ENCODE assay signal across 8 mouse cellular contexts in genomic region chr11:58978706-58979030, GRCm38 (mm10). TPM values are rescaled to one million over a fixed set of nuclear protein-coding genes. Genes with fewer than 3 reads are reported as not detected.
A peak's percentile ranks its signal among the peaks of the same experiment; 100 is the strongest.
DNase-seq lines count a peak whose midpoint lies in the region; ATAC-seq and TF ChIP-seq lines count a peak whose summit lies in the region.

No protein-coding gene starts in this region.

- no peak for ATAC-seq in forebrain, postnatal 0 days
- peak; percentile 3; the same call in 1 of the 2 replicates for ATAC-seq in liver, embryonic 16.5 days (ENCODE audit: low read depth)

- H3K4me2 ChIP-seq in forebrain, postnatal 0 days (ENCODE audit: low read depth) = peak overlapping the region; percentile 99
- H3K4me2 ChIP-seq in liver, embryonic 16.5 days (ENCODE audit: low read depth, low read length) = peak overlapping the region; percentile 92

- no peak for TF ChIP-seq CTCF in gastrocnemius, adult 2 months (IDR thresholded peaks at IDR 0.05)
- no peak for TF ChIP-seq CTCF in ES-Bruce4 (IDR thresholded peaks at IDR 0.05; ENCODE audit: low read depth, low read length)
- no peak for TF ChIP-seq CTCF in forebrain, postnatal 0 days (IDR thresholded peaks at IDR 0.05; ENCODE audit: low read depth)

- H3K27me3 ChIP-seq in ES-Bruce4 (ENCODE audit: control insufficient read depth, insufficient read depth, low read length, poor library complexity, severe bottlenecking) = no peaks in the 10 kb centered on the region
- no peaks in the 10 kb centered on the region for H3K27me3 ChIP-seq in forebrain, postnatal 0 days (ENCODE audit: insufficient read depth, low read length)
- H3K27me3 ChIP-seq in liver, embryonic 16.5 days (ENCODE audit: control insufficient read depth, insufficient read depth, low read depth, low read length) = no peaks in the 10 kb centered on the region

- TF ChIP-seq POLR2A in ES-Bruce4 (IDR thresholded peaks at IDR 0.05; ENCODE audit: insufficient read depth, low read length) = no peak

- WGBS in forebrain, postnatal 0 days = 1% methylated on average over 5 of the region's 5 CpGs
- WGBS in liver, embryonic 16.5 days (ENCODE audit: insufficient replicate concordance) = 0% methylated on average over 5 of the region's 5 CpGs

- TF ChIP-seq EP300 in ES-Bruce4 (IDR thresholded peaks at IDR 0.05; ENCODE audit: insufficient read depth, low read depth, low read length) = no peak

- H3K27ac ChIP-seq in gastrocnemius, adult 2 months = peak overlapping the region; percentile 94
- H3K27ac ChIP-seq in ES-Bruce4 (ENCODE audit: insufficient read depth, low read length) = no peak overlapping the region
- H3K27ac ChIP-seq in forebrain, postnatal 0 days (ENCODE audit: low read depth, low read length) = 0 out of 2 replicates have a peak overlapping the region, but pooled peaks have one; percentile 47
- peak overlapping the region; percentile 84 for H3K27ac ChIP-seq in liver, embryonic 16.5 days (ENCODE audit: low read length)

- DNase-seq in gastrocnemius, adult 2 months = no peak
- DNase-seq in gastrocnemius, postnatal 4 days (ENCODE audit: low spot score in 2 of 2) = no peak
- DNase-seq in forebrain, postnatal 0 days = no peak
- DNase-seq in frontal cortex, postnatal 10 days (ENCODE audit: low spot score in 2 of 2) = no peak
- DNase-seq in c-Kit-positive CD71-positive TER-119-positive erythroid progenitor cells, embryonic 14.5 days (ENCODE audit: low spot score) = no peak
- no peak for DNase-seq in retina, postnatal 1 day

- intact Hi-C loops in gastrocnemius, adult 2 months (cut with DNase I) = loop anchor here (10.0 kb wide), 1 partner anchor 216 kb away; the partner anchor contains the start of gene Guk1

- peak overlapping the region; percentile 85 for H3K4me3 ChIP-seq in gastrocnemius, adult 2 months
- H3K4me3 ChIP-seq in ES-Bruce4 (ENCODE audit: low read depth, low read length) = peak overlapping the region; percentile 86
- H3K4me3 ChIP-seq in forebrain, postnatal 0 days (ENCODE audit: low read depth, low read length) = peak overlapping the region; percentile 59
- H3K4me3 ChIP-seq in liver, embryonic 16.5 days (ENCODE audit: low read depth, low read length) = peak overlapping the region; percentile 97

- H3K9ac ChIP-seq in ES-Bruce4 (ENCODE audit: low read depth, poor library complexity, severe bottlenecking) = peak overlapping the region; percentile 84
- peak overlapping the region; percentile 85 for H3K9ac ChIP-seq in forebrain, postnatal 0 days
- peak overlapping the region; percentile 92 for H3K9ac ChIP-seq in liver, embryonic 16.5 days (ENCODE audit: low read depth, low read length)

- peaks cover 9% of the 10 kb centered on the region for H3K36me3 ChIP-seq in ES-Bruce4 (ENCODE audit: control insufficient read depth, insufficient read depth, low read length, poor library complexity, severe bottlenecking)
- H3K36me3 ChIP-seq in forebrain, postnatal 0 days (ENCODE audit: insufficient read depth) = peaks cover 9% of the 10 kb centered on the region; the same call in 1 of the 2 replicates
- peaks cover 6% of the 10 kb centered on the region for H3K36me3 ChIP-seq in liver, embryonic 16.5 days (ENCODE audit: control insufficient read depth, insufficient read depth)

- H3K4me1 ChIP-seq in ES-Bruce4 (ENCODE audit: control insufficient read depth, insufficient read depth, low read length) = no peaks in the 10 kb centered on the region
- peaks cover 19% of the 10 kb centered on the region for H3K4me1 ChIP-seq in forebrain, postnatal 0 days (ENCODE audit: insufficient read depth)
- peaks cover 33% of the 10 kb centered on the region for H3K4me1 ChIP-seq in liver, embryonic 16.5 days (ENCODE audit: control insufficient read depth, low read depth, low read length)

- H3K9me3 ChIP-seq in ES-Bruce4 (replicated peaks; ENCODE audit: control insufficient read depth, insufficient read depth, low read length, poor library complexity, severe bottlenecking) = no peaks in the 10 kb centered on the region
- no peaks in the 10 kb centered on the region for H3K9me3 ChIP-seq in forebrain, postnatal 0 days (ENCODE audit: low read length)
- H3K9me3 ChIP-seq in liver, embryonic 16.5 days (replicated peaks; ENCODE audit: control insufficient read depth, low read length) = no peaks in the 10 kb centered on the region

RNA-seq across cellular contexts. Expression of gene Trim11, which starts 0.8 kb away (rescaled TPM):
- 1 to 10 TPM; 7.2 to 7.9 TPM for total RNA-seq in gastrocnemius, adult 2 months (2021)
- total RNA-seq in gastrocnemius, postnatal 4 days (2021) = 10 to 100 TPM; 16.7 to 19.6 TPM
- 22.5 and 25.6 TPM in 2 replicates for polyA plus RNA-seq in ES-Bruce4 (2011; ENCODE audit: insufficient read depth, insufficient read length, low read depth, missing spikeins)
- 29.2 and 31.9 TPM in 2 replicates for total RNA-seq in forebrain, postnatal 0 days (2014; rRNA removed)
- 13.5 and 16.0 TPM in 2 replicates for polyA plus RNA-seq in forebrain, postnatal 0 days (2015; fragmentation: Nextera tagmentation; extraction: Ambion mirVana)
- 8.2 and 8.7 TPM in 2 replicates for polyA plus RNA-seq in liver, embryonic 16.5 days (2015; fragmentation: Nextera tagmentation; extraction: Ambion mirVana)

RNA-seq across cellular contexts. Expression of gene Hist3h2a, which starts 24.2 kb away (rescaled TPM):
- total RNA-seq in gastrocnemius, adult 2 months (2021) = 10 to 100 TPM; 10.5 to 11.3 TPM
- 10 to 100 TPM; 37.1 to 42.7 TPM for total RNA-seq in gastrocnemius, postnatal 4 days (2021)
- polyA plus RNA-seq in ES-Bruce4 (2011; ENCODE audit: insufficient read depth, insufficient read length, low read depth, missing spikeins) = 2.9 and 3.7 TPM in 2 replicates
- total RNA-seq in forebrain, postnatal 0 days (2014; rRNA removed) = 181 and 199 TPM in 2 replicates
- 58.0 and 58.7 TPM in 2 replicates for polyA plus RNA-seq in forebrain, postnatal 0 days (2015; fragmentation: Nextera tagmentation; extraction: Ambion mirVana)
- polyA plus RNA-seq in liver, embryonic 16.5 days (2015; fragmentation: Nextera tagmentation; extraction: Ambion mirVana) = 21.2 and 24.4 TPM in 2 replicates

RNA-seq across cellular contexts. Expression of gene Trim17, which starts 24.2 kb away (rescaled TPM):
- under 1 TPM; 0.08 to 0.33 TPM for total RNA-seq in gastrocnemius, adult 2 months (2021)
- total RNA-seq in gastrocnemius, postnatal 4 days (2021) = under 1 TPM; 0.23 to 0.29 TPM
- polyA plus RNA-seq in ES-Bruce4 (2011; ENCODE audit: insufficient read depth, insufficient read length, low read depth, missing spikeins) = not detected in 2 replicates
- 3.4 and 4.0 TPM in 2 replicates for total RNA-seq in forebrain, postnatal 0 days (2014; rRNA removed)
- polyA plus RNA-seq in forebrain, postnatal 0 days (2015; fragmentation: Nextera tagmentation; extraction: Ambion mirVana) = 0.65 TPM in 2 replicates
- 0.15 and 0.19 TPM in 2 replicates for polyA plus RNA-seq in liver, embryonic 16.5 days (2015; fragmentation: Nextera tagmentation; extraction: Ambion mirVana)

RNA-seq across cellular contexts. Expression of gene Hist3h2ba, which starts 29.9 kb away (rescaled TPM):
- total RNA-seq in gastrocnemius, adult 2 months (2021) = not detected
- 10 to 100 TPM in 1 of 2 experiments, 1 to 10 TPM in 1; 9.8 to 17.0 TPM for total RNA-seq in gastrocnemius, postnatal 4 days (2021)
- 7.7 and 8.0 TPM in 2 replicates for polyA plus RNA-seq in ES-Bruce4 (2011; ENCODE audit: insufficient read depth, insufficient read length, low read depth, missing spikeins)
- total RNA-seq in forebrain, postnatal 0 days (2014; rRNA removed) = 446 and 960 TPM in 2 replicates
- polyA plus RNA-seq in forebrain, postnatal 0 days (2015; fragmentation: Nextera tagmentation; extraction: Ambion mirVana) = 111 and 146 TPM in 2 replicates
- polyA plus RNA-seq in liver, embryonic 16.5 days (2015; fragmentation: Nextera tagmentation; extraction: Ambion mirVana) = 17.9 and 22.4 TPM in 2 replicates

RNA-seq across cellular contexts. Expression of gene Rnf187, which starts 40.0 kb away (rescaled TPM):
- 100 to 1,000 TPM in 1 of 2 experiments, 10 to 100 TPM in 1; 95.2 to 101 TPM for total RNA-seq in gastrocnemius, adult 2 months (2021)
- 100 to 1,000 TPM; 161 to 162 TPM for total RNA-seq in gastrocnemius, postnatal 4 days (2021)
- polyA plus RNA-seq in ES-Bruce4 (2011; ENCODE audit: insufficient read depth, insufficient read length, low read depth, missing spikeins) = 104 and 105 TPM in 2 replicates
- 668 and 716 TPM in 2 replicates for total RNA-seq in forebrain, postnatal 0 days (2014; rRNA removed)
- 583 and 608 TPM in 2 replicates for polyA plus RNA-seq in forebrain, postnatal 0 days (2015; fragmentation: Nextera tagmentation; extraction: Ambion mirVana)
- polyA plus RNA-seq in liver, embryonic 16.5 days (2015; fragmentation: Nextera tagmentation; extraction: Ambion mirVana) = 74.5 and 81.7 TPM in 2 replicates
